Mouse (Mus musculus) frontal cortex, adult (tissue): ENCODE data around the gene Capn10.
"Not testable (repeated sequence)": the region's sequence is repeated elsewhere in the genome, so short reads cannot be mapped to it uniquely, and the experiment has no call there.

ENCODE experiments used
- ATAC-seq: cut with Nextera tagmentation; 2 replicates; pipeline ENCODE4 v1.9.2; 2017; ENCODE audit warnings: mild to moderate bottlenecking, moderate library complexity, mixed read lengths; ENCODE audit not compliant: low TSS enrichment

Capn10 gene

GRCm38 (mm10) chr1:92919775-92920174 is 14.4 kb upstream of the Capn10 start:
- no peak for ATAC-seq

- ATAC-seq: no peak
Observed at GRCm38 (mm10) chr1:92920474-92921200, 13.5 kb upstream of the Capn10 start.

GRCm38 (mm10) chr1:92921496-92921895 is 12.7 kb upstream of the Capn10 start:
- ATAC-seq: no peak

DNA sequence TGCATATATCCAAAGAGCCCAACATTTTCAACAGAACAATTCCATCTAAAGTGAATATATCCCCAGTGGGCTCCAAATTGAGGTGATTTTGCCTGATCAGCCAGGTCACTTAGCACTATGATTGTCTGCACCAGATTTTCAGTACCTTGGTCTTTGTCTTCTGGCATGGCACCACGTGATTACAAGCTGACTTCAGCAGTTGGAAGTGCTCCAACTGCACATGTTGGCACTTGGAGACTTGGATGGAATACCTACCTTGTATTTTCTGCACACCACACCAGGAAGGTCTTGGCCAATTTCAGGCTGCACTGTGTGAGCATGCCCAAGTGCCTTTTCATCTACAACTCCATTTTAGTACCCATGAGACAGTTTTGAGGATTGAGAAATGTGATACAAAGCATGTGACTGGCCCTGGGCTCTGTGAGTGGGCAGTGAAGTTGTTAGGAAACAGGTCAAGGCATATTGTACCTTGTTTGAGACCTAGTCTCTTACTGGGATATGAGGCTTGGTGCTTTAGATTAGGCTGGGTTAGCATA is 3.9 kb upstream of the Capn10 start:
- no peak for ATAC-seq

DNA sequence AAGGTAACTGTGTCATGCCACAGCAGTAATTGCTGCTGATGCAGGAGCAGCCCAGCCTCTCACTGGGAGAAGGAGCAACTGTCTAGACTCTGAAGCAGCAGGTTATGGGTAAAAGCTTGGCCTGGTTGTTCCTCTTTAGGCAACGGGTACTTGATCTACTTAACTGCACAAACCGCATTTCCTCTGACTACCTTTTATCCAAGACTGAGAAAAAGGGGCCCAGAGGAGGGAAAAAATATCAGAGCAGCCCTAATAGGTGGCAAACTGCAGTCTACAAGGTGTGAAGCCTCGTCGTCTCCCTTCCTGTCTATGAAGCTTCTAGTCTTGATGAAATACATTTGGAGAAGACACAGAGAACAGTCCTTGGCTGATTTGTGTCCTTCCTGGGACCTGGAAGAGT is 565 bp upstream of the Capn10 start:
- ATAC-seq: no peak

DNA sequence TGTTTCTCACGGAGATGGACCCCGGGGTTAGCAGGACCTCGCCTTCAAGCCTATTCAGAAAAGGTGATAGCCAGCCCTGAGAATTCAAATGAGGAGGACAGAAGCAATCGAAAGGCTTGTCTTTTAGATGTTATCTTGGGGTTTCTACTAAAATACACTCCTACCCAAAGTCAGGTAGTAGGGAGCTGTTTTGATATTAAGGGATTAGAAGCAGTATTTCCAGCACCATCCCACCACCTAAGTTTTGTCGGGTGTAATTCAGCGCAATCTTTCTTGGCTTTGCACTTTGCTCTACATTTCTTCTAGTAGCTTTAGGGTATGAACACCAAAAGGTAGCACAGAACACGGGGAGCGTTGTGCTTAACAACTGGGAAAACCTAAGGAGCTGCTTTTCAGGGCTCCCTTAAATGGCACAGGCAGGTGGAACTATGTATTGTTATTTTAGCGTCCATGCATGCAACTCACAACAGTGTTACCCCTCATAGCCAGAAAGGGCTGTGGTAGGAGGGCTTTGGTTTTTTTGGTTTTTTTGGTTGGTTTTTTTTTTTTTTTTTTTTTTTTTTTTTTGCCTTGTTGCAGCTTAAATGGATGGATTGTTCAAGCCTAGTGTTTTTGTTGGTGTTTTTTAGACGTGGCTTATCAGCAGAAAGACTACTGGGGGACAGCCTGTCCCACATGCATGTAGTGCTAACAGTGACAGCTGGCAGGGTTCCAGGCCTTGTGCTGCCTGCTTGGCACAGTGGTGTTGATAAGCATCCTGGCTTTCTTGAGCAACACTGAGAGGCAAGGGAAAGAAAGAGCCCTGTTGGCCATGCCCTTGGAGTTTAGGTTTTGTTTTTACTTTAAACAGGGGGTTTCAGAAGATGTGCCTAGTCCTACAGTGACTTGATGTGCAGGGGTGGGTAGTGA is 1.1 kb downstream of the Capn10 start:
- ATAC-seq: no peak

DNA sequence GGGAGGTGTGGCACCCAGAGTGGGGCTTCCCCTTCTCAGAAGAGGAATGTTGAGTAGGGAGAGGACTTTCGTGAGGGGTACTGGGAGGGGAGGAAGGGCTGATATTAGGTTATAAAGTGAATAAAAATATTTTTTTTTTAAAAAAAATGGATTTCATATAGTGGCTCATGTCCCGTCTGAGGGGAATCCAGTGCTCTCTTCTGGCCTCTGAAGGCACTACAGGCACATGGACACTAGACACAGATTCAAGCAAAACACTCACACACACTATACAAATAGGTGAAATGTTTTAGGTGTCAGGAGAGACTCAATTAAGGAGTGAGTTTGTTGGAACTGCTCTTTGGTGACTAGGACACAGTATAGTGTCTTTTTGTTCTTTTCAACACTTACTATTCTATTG is 1.8 kb downstream of the Capn10 start:
- no peak for ATAC-seq

DNA sequence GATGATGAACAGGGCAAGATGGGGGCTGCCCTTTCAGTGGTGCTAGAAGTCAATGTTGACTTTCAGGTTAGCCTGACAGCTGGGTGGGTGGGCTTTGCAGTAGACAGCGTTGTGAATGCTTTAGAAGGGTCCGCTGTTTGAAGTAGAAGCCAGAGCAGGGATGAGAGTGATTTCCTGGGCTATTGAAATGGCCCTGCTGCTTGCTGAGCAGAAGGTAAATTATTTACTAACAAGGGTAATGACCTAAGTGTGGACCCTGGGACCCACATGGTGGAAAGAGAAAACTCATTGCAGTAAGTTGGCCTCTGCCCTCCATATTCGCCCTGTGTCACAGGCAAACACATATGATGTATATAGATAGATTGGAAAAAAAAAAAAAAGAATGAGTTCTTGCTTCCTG is 2.3 kb downstream of the Capn10 start:
- ATAC-seq: no peak

GRCm38 (mm10) chr1:92937797-92938196 is 3.6 kb downstream of the Capn10 start:
- ATAC-seq: no peak

- no peak for ATAC-seq
Observed at GRCm38 (mm10) chr1:92939746-92940145, 5.6 kb downstream of the Capn10 start.

GRCm38 (mm10) chr1:92943219-92943989 is 9.2 kb downstream of the Capn10 start:
- no peak for ATAC-seq

GRCm38 (mm10) chr1:92947966-92948365 is 13.8 kb downstream of the Capn10 start:
- ATAC-seq: no peak

- no peak for ATAC-seq
Observed at GRCm38 (mm10) chr1:92949426-92949825, 15.2 kb downstream of the Capn10 start.

DNA sequence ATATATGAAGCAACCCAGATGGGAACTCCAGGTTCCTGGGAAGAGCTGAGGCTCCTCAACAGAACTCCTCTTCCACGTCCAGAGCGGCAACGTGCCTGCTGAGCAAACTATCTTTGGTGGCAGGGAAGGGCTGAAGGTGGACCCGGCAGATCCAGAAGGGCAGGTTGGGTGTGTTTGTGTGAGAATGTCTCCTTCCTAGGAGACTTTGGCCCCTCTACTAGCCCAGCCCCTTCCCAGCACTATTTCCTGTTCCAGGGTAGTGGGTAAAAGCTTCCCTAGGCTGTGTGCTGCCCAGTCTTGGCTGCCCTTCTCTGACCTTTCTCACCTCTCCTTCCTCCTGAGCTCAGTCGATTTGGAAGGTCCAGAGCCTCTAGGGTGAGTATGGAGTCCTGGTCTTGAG is 16.4 kb downstream of the Capn10 start, which contains the start of gene Gpr35:
TSS of gene Gpr35 (plus strand) at position 259 of the 400 bp plus-strand sequence.
- no peak for ATAC-seq

DNA sequence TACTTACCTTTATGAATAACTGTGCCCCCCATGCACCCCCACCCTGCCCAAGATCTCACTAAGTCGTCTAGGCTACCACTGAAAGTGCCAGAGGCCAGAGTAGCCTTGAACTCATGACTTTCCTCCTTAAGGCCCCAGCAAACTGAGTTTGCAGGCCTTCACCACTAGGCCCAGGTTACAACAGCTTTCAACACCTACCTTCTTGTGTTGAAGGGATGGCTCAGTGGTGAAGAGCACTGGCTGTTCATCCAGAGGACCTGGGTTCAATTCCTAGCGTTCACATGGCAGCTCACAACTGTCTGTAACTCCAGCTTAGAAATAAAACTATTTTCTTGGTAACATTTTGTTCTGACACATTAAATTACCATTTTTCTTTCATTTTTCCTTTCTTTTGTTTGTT is 19.5 kb downstream of the Capn10 start:
- ATAC-seq: no peak

DNA sequence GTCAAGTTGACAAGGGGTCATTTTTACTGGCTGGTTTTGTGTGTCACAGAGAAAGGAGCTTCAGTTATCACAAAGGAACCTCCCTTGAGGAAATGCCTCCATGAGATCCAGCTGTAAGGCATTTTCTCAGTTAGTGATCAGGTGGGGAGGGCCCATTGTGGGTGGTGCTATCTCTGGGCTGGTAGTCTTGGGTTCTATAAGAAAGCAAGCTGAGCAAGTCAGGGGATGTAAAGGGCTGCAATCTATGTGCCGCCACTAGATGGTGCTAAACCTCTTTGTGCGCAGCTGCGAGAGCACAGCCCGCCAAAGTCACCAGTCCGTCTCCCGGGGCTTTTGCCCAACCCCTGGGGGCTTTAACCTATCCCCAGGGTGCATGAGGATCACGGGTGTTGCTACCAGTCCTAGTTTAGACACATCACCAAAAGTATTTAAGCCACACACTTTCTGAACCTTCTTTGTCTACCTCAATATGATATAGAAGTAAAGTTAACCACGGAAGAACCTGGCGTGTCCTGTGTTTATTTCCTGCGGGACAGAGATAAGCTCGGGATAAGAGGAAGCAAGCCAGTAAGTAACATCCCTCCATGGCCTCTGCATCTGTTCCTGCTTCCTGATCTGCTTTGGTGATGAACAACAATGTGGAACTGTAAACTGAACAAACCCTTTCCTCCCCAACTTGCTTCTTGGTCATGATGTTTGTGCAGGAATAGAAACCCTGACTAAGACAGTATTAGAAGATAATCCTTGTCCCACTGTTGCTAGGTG is 22.6 kb downstream of the Capn10 start:
- ATAC-seq: not testable (repeated sequence)

DNA sequence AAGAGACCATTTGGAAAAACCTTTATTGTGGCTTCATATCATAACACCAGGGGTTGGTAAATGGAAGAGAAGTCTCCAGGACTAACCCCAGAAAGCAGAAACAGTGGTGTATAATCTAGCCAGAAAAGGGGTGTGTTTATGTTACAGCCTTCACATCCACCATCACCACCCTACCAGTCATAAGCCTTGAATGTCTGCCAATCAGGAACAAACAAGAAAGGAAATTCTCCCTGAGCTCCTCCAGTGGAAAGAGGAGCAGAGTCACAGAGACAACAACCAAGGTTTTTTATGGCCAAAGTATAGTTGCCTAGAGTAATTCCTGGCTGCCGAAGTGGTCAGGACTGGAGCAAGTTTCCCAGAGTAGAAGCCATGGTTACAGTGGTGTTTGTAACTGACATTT is 24.8 kb downstream of the Capn10 start:
- no peak for ATAC-seq

DNA sequence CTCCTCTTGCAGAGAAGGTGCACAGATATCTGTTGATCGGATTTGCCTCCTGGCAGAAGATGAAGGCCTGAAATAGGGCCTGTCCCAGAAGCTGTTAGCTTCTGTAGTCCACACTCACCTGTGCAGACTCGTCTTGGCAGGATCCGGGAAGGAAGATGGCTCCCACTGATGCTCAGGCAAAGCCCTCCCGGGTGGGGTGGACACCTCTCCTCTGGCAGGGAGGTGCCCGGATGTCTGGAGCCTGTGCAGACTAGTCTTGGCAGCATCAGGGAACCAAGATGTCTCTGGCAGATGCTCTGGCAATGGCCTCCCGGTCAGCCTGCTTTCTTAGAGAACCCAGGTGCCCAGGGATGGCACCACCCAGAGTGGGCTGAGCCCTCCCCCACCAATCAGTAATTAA is 36.6 kb downstream of the Capn10 start:
- not testable (repeated sequence) for ATAC-seq

DNA sequence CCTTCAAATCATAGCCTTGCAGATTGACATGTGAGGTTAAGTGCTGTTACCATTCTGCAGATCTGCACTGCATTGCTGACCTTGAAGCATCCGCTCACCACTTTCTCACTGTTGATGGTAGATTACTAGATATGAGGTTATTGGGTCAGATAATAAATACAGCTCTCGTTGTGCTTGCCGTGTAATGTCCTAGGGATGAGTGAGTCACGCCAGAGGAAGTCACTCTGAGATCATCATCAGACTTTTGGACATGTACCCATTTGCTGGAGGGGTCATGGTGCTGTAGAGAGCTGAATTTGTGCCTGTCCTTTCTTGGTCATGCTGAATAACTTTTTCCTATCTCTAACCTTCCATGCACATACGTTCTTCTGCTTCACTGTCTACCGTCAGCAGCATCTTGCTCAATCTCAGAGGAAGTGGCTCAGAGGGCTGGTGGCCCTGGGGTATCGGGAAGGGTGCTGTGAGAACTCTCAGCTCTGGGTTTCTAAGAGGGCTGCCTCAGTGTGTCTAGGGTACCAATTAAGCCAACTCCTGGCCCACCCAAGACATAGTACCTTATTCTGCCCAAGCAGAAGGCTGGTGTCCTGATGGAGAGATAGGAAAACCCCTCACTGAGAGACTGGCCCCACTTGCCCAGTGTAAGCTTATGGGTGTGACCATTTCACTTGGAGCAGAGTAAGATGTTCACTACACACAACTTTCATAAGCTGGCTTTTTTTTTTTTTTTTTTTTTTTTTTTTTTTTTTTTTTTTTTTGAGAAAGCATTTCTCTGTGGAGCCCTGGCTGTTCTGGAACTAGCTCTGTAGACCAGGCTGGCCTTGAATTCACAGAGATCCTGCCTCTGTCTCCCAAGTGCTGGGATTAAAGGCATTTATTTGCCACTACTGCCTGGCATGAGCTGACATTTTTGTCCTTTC is 38.0 kb downstream of the Capn10 start:
- ATAC-seq: no peak

DNA sequence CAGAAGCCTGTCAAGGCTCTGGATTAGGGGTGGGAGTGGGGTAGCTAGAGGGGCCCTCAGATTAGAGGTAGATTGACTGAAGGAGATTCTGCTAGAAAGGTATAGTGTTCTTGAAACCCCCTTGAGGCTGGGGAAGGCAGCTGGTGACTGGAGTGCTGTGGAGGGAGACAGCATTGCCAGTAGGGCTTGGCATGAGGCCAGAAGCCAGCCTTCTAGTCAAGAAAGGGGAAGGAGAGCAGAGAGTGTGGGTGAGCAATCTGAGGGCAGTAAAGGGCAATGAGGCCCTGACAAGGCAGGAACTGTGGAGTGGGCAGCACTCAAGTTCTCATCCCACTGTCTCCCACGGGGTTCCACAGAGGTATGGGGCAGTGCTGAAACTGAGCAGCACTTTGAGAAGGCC is 38.7 kb downstream of the Capn10 start:
- ATAC-seq: no peak
